Mouse (Mus musculus) spleen, embryonic (tissue): ENCODE data around the gene Ick.
"Not testable (repeated sequence)": the region's sequence is repeated elsewhere in the genome, so short reads cannot be mapped to it uniquely, and the experiment has no call there.

Experiments
- CTCF ChIA-PET: fragments of 350-600 bp; sonication (Branson Sonifier 250); formaldehyde crosslinking; loops from one replicate; lab custom pipeline; 2022; lab: Charles Lee

The Ick gene

DNA sequence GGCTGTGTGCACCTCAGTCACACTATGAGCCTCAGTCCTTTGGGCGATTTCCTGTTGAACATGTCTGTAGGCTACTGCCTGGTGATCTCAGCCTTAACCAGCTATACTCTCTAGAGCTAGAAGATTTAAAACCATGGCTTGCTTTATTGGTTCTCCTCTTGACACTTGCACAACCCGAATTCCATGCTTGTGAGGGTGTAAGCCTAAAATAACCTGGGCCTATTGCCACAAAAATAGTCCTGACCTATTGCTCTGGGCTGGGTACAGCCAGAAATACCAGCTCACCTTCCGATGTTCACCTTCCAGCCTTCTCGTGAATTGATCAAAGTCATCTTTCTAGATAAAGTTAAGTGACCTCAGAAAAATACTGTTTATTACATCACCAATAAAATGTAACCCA, 30.5 kb downstream of the Ick start:
- CTCF ChIA-PET: no interaction called here

GRCm38 (mm10) chr9:78146099-78146498, 37.1 kb downstream of the Ick start:
- CTCF ChIA-PET: interaction anchor here (0.6 kb wide), 1 partner anchor 29 kb away, joined by 3 read pairs; no protein-coding TSS in a partner anchor

DNA sequence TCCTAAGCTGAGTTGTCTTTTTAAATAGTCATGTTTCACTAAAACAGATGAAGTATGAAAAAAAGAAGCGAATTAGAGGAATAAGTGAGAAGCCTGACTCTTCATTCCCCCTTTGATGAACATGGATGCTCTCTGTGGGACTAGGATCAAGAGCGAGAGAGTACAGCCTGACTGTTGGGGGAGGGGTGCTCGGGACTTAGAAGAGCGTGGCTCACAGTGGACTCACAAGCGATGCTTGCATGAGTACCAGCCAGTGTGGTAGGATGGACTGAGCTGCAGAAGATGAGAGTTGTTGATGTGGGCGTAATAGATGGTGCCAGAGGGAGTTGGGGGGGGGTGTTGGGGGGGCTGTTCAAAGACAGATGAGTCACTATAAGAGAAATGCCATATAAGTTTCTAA, 37.6 kb downstream of the Ick start:
- CTCF ChIA-PET: no interaction called here

- CTCF ChIA-PET: no interaction called here
Measured at GRCm38 (mm10) chr9:78148149-78148548, 39.2 kb downstream of the Ick start.

- CTCF ChIA-PET: not testable (repeated sequence)
Measured at GRCm38 (mm10) chr9:78149770-78150169, 40.8 kb downstream of the Ick start.

GRCm38 (mm10) chr9:78154211-78154977, 45.4 kb downstream of the Ick start:
- CTCF ChIA-PET: no interaction called here

DNA sequence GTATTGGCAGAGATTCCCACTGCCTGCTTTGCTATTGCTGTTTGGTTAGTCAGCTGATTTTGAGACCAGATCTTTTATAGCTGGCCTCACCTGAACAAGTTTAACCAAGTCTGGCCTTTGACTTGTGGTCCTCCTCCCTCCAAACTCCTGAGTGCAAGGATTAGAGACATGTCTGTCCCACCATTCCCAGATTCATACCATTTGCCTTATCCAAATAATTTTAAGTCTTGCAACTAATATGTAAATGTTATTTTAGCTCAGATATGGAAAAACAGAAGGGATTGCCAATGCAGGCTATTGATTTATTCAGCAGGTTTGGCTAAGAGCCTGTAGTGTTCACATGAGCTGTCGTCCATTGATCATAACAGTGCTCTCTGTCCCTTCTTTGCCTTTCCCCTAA, 48.2 kb downstream of the Ick start:
- CTCF ChIA-PET: no interaction called here

- CTCF ChIA-PET: no interaction called here
Measured at GRCm38 (mm10) chr9:78163291-78163690, 54.3 kb downstream of the Ick start.

GRCm38 (mm10) chr9:78164741-78165140, 55.7 kb downstream of the Ick start:
- CTCF ChIA-PET: no interaction called here

DNA sequence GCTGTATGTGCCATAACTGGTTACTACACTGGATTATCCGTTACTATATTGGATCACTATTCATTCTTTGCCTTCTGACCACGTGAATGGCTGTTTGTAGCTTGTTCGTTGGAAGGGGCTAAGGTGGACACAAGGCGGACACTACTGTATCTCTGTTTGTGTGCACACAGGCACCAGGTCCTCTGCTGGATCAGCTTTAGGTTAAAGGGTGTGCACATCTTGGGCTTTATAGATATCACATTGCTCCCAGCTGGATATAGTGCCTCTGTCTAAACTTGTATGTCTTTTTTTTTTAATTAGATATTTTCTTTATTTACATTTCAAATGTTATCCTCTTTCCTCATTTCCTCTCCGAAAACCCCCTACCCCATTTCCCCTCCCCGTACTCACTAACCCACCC, 56.5 kb downstream of the Ick start:
- CTCF ChIA-PET: no interaction called here

GRCm38 (mm10) chr9:78166694-78167452, 57.9 kb downstream of the Ick start:
- CTCF ChIA-PET: no interaction called here

GRCm38 (mm10) chr9:78167453-78167969, 58.5 kb downstream of the Ick start:
- CTCF ChIA-PET: no interaction called here

- CTCF ChIA-PET: interaction anchor here (0.6 kb wide), 1 partner anchor 592 kb away, joined by 7 read pairs; no protein-coding TSS in a partner anchor
Measured at GRCm38 (mm10) chr9:78168864-78169263, 59.9 kb downstream of the Ick start.

DNA sequence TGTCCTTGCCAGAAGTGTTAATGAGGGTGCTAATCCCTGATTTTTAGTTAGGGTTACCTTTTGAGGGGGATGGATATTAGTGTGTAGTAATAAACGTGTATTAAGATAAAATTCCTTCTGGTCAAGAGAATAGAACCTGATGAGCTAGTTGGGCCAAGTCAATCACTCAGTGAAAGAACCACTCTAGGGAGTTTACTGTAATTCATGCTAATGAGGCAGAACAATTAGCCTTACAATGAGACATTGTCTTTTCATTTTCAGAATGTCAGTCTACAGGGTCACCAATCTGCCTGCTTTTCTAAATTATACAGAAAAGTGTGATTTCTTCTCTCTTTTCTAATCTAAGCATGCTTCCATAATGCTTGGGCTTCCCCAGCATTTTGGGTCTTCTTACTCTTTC, 65.0 kb downstream of the Ick start:
- CTCF ChIA-PET: no interaction called here

- CTCF ChIA-PET: interaction anchor here (1.5 kb wide), 1 partner anchor 61 kb away, joined by 4 read pairs; no protein-coding TSS in a partner anchor
Measured at GRCm38 (mm10) chr9:78174925-78175276, 65.9 kb downstream of the Ick start.

DNA sequence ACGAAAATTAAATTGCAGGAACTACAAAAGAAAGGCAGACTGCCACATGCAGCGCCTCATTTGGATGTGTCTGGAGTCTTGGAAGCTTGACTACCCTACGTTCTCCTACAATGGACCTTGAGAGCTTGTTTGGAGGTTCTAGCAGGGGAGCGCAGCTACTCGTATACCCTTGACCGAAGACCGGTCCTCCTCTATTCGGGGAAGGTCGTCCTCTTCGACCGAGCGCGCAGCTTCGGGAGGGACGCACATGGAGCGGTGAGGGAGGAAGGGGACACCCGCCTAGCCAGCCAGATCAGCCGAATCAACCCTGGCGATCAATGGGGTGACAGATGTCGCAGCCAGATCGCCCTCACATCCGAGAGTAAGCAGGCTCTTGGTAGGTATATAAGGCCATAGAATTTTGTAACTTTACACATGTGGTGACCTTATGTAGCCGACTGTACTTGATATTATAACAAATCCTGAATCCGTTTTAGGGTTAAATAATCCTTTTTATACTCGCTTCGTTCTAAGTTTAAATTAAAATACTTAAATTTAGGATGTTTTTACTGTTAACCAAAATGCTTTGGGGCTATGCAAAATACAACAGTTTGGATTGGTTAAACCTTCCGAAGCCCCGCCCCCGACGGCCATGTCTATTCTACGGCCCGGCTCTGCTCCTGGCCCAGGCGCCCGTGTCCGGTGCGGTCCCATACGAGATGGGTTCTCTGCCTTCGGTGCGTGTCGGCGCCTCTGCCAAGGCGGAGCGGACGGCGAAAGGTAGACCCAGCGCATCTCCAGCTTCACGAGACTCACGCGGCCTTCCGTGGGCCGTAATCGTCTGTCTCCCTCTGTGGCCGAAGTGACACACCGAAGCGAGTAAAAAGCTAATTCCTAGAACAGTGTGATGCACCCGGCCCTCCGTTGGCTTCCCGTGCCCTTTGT, 66.5 kb downstream of the Ick start:
- CTCF ChIA-PET: interaction anchor here (1.5 kb wide), 1 partner anchor 61 kb away, joined by 4 read pairs; no protein-coding TSS in a partner anchor

GRCm38 (mm10) chr9:78176201-78176727, 67.3 kb downstream of the Ick start:
- CTCF ChIA-PET: interaction anchor here (1.5 kb wide), 1 partner anchor 62 kb away, joined by 4 read pairs; no protein-coding TSS in a partner anchor

GRCm38 (mm10) chr9:78176831-78177230, 67.8 kb downstream of the Ick start:
- CTCF ChIA-PET: no interaction called here

DNA sequence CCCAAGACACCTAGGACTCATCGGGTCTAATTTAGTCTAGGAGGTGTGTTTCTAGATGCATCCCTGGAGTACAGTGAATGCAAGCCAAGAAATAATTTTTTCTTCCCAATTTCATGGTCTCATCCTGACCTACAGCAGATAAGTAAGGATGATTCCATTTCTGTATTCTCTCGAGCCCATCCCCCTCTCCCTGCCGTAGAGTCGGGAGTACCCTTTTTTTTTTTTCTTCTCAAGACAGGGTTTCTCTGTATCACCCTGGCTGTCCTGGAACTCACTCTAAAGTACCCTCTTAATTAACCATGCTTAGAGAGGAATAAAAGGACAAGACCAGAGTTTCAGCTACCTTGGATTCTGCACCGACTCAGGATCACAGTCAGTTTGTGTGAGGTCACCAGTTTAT, 69.2 kb downstream of the Ick start:
- CTCF ChIA-PET: no interaction called here

DNA sequence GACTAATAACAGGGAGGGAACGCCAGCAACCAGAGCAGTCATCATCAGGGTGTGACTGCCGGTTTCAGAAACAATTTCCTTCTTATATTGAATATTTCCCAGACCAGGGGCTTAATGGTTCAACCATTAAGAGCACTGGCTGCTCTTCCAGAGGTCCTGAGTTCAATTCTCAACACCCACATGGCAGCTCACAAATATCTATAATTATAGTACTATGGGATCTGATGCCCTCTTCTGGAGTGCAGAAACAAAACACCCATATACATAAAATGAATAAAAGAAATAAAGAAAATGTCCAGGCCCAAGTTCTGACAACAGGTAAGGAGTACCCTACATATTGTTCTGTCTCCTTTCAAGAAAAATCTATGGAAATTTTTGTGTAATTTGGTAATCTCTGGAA, 70.1 kb downstream of the Ick start:
- CTCF ChIA-PET: no interaction called here

GRCm38 (mm10) chr9:78182474-78182873, 73.5 kb downstream of the Ick start, which contains the start of gene Gsta4:
Gene Gsta4, plus strand, starts transcription at chr9:78182774.
- CTCF ChIA-PET: not testable (repeated sequence)
